Mouse (Mus musculus) bone marrow macrophage, adult 2 months (primary cell): ENCODE data around the gene Ndufaf3.

Experiments used
- CTCF ChIP-seq: IDR thresholded peaks from 2 replicates; pipeline ENCODE4 v1.5.1; 2012; ENCODE audit warnings: low read depth, mild to moderate bottlenecking, low read length, moderate library complexity
- POLR2A ChIP-seq: IDR thresholded peaks from 2 replicates; pipeline ENCODE4 v1.6.1; 2012; ENCODE audit warnings: mild to moderate bottlenecking, low read depth, low read length, borderline replicate concordance

- TF ChIP-seq POLR2A (no peak), CTCF (no peak)
These were observed 44.3 kb upstream of the Ndufaf3 start for GRCm38 (mm10) chr9:108611488-108611887.
